Mouse (Mus musculus) brain, embryonic 18.5 days (tissue): ENCODE measurements around the gene Nyap1.
"Not testable (repeated sequence)": the region's sequence is repeated elsewhere in the genome, so short reads cannot be mapped to it uniquely, and the experiment has no call there.

Experiments used
- DNase-seq: peaks from one replicate; pipeline ENCODE4 v3.0.0-alpha.2; 2012; ENCODE audit warnings: low read depth, low spot score

The Nyap1 gene

DNA sequence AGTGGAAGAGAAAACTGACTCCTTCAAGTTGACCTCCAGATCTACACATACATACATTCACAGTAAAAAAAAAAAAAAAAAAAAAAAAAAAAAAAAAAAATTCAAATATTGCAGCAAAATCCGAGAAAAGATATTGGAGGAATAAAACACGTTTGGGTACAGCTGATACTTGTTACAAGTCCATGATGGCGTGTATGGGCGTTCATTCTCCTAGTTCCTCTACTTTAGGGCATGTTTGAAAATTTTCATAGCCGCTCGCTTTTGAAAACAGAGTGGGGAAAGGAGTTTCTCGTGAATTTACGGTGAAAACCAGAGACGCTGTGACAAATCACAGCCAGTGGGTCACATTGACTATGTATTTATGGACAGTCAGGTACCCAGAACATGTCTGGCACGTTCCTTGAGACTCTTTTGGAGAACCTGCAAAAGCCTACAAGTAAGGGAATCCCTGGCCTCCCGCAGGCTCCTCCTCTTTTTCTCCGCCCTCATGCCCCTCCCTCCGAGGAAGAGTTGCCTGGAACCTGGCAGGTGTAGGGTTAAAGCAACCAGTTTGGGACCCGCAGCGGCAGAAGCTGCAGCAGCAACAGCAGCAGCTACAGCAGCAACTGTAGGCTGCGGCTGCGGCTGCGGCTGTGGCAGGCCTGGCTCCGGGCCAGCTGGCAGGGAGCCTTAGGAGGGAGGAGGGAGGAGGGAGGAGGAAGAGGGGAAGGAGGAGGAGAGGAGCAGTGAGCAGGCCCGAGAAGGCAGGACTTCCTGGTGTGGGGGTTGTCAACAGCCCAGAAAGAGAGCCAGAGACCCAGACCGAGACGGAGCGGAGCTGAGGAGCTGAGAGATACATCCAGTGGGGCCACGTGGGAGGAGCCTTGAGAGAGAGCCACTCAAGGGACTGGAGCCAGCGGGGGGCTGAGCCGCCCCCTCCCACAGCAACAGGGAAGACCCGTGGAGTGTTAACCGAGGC lies 4.1 kb upstream of the Nyap1 start, which contains the start of gene Tsc22d4:
TSS of gene Tsc22d4 (plus strand) at position 517 of the 958 bp plus-strand sequence.
- DNase-seq = peak; percentile 80

DNA sequence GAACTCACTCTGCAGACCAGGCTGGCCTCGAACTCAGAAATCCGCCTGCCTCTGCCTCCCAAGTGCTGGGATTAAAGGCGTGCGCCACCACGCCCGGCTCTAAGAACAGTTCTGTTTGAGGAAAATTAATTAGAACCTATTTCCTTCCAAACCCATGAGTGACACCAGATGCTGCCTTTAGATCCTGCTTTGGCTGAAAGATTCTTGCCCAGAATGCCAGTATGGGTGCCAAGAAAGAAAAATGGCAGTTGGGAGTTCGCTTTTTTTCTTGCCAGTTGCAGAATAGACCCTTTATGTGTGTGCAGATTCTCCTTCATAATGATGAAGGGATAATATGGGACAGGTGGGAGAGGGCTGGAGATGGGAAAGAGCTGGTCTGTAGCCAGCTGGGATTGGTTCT lies 2.8 kb upstream of the Nyap1 start:
- no peak for DNase-seq

DNA sequence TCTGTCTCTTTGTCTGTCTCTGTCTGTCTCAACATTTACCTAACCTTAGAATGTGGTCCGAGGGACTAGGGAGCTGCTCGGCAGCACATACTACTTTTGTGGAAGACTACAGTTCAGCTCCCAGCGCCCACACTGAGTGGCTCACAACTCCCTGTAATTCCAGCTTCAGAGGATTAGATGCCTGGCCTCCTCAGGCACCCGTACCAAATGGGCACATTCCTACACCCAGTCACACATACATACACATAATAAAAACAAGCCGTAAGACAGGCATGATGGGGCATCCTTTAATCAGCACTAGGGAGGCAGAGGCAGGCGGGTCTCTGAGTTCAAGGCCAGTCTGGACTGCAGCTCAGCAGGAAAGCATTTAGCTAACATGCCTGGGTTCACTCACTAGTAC lies 1.4 kb upstream of the Nyap1 start:
- no peak for DNase-seq

DNA sequence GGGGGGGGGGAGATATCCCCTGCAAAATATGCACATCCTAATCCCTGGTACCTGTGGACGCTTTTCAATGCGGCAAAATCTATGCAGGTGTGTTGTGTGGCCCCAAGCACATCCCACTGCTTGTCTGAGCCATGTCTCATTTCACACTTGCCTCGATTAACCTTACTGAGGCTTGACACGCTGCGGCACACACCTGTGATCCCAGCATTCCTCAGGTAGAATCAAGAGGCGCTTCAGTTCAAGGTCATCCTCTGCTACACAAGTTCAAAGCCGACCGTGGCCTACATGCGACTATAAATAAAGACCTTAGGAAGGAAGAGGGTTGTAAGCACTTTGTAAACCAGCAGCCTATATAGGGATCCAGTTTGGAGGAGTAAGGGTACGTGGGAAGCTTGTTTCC lies 641 bp upstream of the Nyap1 start:
- DNase-seq = no peak

DNA sequence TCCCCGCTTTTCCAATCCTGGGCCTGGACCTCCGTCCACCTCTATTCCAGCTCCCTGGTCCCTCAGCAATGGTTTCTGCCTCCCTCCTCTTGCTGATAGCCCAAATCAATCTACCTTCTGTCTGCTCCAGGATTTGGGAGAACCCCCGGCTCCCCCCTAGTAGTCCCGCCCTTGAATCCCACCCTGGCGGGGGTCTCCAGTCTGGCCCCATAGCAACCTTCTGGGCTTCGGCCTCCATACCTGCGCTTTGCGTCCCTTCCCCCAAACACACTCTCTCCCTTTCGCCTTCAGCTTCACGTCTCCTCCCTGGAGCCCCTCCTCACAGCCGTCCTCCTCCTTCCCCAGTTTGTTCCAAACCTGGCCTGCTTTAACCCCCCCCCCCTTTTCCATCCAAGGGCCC lies 901 bp downstream of the Nyap1 start:
- no peak for DNase-seq

DNA sequence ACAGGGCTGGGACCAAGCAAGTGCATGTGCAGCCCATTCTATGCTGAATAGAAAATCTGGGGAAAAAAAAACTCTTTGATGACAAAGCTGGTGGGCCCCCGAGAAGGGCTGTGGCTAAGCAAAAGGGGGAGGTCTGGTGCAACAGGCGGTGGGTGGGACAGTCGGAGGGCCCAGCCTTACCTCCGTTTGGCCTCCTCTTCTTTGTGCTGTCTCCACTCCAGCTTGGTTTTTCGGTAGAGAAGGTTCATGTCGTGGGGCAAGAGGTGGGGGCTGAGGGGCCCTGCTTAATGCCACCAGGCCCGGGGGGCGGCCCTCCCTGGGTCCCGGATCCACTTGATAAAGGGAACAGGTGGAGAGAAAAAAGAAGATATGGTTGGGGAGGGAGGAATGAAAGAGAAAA lies 1.9 kb downstream of the Nyap1 start:
- no peak for DNase-seq

DNA sequence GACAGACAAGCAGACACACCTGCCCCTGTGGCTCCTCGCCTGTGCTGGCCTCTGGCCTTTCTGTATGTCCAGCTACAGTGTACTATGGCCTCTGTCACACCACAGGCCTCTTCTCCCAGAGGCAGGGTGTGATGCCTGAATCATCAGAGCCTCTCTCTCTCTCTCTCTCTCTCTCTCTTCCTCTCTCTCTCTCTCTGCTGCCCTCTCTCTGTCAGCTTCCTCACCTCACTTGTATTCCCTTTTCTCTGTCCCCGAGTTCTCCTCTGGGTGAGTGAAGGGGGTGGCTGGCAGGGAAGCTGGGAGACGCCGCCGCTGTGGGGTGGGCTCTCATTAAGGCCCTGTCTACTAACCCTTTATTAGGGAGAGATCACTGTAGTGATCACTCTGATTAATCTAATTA lies 2.9 kb downstream of the Nyap1 start:
- DNase-seq = no peak

DNA sequence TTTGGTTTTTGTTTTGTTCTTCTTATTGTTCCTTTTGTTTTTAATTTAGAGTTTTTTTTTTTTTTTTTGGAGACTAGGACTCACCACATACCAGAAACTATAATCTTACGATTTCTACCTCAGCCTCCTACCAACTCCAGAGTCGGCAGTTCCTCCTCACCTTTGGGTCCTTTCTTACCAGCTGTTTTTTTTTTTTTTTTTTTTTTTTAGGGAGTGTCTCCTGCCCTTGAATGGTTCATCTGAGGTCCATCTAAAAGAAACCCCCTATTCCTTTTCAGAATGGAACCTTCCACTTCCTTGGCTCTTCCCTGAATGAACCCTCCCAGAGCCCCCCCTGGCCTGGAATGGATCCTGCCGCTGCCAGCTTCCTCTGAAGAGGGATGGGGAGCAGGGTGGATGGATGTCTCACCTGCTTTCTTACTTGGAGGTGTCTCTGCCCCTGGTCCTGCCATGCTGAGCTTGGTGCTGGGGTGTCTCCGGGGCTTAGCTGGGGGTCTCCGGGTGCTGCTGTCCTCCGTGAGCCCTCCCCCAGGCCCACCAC lies 3.9 kb downstream of the Nyap1 start:
- no peak for DNase-seq

DNA sequence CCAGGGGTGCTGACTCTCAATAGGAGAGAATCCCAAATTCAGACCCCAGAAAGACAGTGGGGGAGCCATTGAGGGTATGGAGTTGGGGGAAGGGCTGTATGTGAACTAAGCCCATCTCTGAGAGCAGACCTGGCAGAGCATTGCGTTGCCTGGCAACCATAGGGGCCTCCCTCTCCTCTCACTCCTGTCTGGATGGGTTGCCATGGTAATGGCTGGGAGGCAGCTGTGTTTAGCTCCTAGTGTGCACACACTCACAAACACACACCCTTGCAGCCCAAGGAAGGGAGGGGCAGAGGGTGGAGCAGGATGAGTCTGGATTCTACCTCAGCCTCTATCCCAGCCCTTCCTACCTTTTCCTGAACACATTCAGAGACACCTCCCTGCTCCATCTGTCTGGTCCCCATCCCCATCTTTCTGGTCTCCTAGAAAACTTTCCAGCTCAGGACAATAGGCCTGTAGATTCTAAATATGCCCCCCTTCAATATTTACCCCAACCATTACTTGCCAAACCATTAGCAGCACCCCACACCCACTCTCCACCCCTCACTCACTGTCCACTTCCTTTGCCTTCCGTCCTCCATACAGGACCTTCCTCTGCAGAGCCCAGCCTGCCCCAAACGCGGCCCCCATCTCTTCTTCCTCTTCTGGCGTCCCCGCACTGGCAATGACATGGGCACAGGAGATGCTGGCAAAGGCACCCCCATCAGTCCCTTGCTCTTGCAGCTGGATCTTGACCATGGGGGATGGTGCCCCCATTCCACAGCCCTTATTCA lies 6.9 kb downstream of the Nyap1 start:
- peak; percentile 98 for DNase-seq

DNA sequence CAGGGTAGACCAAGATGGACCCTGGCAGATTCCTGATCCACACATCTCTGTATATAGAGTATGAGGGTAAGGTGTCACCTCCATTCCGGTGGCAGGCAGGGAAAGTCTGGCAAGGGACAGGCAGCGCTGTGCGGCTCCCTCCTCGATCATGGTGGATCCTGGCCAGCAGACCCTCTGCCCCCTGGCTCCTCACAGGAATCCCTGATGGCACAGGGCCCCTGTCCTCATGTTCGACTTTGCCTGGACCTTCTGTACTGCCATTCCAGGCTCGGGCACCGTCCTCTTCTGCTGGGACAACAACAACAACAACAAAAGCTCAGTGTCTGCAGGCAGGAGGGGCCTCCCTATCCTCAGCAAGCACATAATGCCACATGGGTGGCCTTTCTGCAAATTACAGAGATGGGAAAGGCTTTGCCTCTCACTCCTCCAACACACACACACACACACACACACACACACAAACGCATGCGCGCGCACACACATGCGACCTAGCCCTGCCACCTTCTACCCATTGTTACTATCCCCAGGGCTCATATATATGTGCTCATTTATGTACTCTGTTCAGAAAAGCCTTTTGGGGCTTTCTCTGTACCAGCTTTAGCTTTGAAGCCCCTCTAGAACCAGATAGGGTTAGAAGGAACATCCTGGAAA lies 7.6 kb downstream of the Nyap1 start:
- DNase-seq = no peak

DNA sequence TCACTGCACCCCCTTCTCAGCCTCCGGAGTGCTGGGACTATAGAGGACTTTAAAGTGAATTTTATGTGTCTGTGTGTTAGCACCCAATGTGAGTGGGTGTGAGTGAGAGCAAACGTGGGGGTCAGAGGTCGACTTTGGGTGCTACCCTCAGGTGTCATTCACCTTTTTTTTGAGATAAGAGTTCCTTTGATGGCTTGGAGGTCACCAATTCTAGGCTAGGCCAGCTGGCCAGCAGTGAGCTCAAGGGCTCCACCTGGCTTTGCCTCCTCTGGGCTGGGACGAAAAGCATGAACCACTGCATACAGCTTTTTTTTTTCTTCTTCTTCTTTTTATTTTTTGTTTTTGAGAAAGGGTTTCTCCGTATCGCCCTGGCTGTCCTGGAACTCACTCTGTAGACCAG lies 14.6 kb downstream of the Nyap1 start:
- no peak for DNase-seq

DNA sequence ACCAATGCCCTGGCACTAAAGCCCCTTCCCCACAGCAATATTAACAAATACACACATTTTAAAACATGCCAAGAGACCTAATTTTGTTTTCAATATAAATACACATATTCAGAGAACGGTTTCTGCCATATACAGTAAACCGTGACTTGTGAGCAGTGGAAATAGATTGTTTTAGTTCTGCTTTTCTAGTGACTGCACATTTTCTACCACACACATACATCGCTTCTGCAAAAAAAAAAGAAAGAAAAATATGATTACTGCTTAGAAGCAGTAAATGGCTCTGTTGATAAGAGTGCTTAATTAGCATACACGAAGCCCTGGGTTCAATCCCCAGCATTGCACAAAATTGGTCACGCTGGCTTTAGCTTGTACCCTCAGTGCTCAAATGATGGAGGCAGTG lies 17.6 kb downstream of the Nyap1 start:
- no peak for DNase-seq

DNA sequence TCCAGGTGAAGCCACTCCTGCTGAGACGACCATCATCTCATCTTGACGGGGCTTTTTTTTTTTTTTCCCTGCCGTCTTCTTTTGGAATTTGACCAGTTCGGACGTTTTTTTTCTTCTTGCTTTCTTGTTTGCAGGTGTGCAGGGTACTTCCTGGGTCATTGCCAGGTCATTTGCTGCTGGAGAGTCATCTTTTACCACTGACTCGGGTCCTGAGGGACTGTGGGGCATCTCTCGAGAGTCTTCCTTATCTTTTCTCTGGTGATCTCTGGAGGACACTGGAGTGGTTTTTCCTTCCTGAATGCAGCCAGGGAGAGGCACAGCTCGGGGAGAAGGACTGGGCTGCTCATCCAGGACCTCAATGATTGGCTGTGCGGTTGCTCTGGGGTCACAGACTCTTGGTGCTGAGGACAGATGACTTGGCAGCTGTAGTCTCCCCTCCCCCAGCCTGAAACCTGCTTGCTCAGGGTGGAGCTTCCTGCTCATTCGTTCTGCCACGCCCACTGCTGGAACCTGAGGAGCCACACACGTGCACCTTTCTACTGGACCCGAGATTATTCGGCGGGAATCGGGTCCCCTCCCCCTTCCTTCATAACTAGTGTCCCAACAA lies 20.7 kb downstream of the Nyap1 start:
- not testable (repeated sequence) for DNase-seq

DNA sequence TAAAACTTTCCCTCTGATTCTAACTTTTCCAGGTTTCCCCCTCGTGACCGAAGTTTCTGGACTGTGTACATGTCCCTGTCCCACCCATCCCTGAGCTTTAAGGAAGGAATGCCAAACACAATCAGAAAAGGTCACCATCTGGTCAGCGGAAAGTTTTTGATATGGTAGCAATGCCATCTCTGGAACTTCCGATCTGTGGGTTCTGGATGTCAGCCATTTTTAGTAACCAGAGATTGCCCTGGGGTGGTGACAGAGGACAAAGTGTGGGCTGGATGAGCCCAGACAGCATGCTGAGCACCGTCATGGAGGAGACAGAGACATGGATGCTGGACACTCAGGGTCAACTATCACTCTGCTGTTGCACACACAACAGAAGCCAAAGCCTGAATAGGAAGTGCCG lies 22.3 kb downstream of the Nyap1 start:
- no peak for DNase-seq

DNA sequence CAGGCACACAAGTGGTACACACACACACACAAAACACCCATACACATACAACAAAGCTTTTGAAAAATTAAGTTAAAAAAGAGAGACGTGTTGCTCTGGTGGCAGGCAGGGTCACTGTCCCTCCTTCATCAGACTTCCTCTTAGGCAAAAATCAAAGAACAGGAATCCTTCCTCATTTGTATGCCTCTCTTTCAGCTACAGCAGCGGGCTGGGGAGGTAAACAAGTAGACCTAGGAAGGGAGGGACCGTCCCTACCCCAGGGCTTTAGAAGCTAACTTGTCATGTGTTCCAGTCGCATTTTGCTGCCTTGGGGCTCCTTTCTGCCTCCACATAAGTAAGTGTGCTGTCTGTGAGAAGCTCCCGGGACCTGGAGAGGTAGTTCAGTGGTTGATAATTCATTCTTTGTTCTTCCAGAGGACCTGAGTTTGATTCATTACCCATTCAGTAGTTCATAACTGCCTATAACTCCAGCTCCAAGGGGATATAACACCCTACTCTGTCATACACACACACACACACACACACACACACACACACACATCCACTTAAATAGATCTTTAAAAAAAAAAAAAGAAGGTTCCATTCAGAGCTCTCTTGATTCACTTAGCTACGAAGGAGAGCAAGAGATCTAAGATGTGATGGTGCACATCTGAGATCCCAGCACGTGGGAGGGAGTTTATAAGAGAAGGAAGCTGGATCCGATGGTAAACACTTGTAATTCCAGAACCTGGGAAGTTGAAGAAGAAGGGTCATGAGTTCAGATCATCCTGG lies 23.2 kb downstream of the Nyap1 start:
- no peak for DNase-seq

DNA sequence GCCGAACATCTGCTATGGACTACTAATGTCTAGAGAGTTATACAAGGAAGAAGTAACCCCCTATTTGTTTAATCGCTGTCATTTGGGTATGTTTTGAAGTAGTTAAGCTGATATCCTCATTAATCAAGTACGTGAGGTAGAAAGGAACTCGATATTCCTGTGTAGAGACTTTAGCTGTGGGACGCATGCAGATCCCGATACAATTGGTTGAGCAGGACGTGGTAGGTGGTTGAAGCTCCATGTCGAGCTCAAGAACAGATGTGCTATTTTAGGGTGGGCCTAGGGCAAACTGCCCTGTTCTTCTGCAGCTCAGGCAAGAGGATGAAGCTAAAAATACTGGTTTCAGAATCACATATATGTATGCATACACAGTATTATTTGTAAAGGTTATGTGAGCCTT lies 25.7 kb downstream of the Nyap1 start:
- no peak for DNase-seq

DNA sequence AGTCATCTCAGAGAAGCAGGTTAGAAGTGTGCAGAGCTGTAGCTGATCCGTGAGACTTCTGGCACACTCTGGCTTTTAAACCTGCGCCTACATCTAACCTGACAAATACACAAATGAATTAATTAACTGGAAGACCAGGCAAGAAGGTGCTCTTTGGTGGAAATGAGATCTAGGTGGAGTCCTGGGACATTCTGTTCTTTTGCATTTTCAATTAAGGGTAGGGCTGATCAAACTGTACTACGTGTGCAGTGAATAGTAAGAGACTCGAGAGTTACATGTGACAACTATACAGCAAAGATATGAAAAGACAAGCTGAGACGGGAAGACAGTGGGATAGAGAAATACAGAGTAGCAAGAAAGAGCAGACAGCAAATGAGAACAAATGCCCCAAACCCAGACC lies 28.0 kb downstream of the Nyap1 start:
- no peak for DNase-seq

DNA sequence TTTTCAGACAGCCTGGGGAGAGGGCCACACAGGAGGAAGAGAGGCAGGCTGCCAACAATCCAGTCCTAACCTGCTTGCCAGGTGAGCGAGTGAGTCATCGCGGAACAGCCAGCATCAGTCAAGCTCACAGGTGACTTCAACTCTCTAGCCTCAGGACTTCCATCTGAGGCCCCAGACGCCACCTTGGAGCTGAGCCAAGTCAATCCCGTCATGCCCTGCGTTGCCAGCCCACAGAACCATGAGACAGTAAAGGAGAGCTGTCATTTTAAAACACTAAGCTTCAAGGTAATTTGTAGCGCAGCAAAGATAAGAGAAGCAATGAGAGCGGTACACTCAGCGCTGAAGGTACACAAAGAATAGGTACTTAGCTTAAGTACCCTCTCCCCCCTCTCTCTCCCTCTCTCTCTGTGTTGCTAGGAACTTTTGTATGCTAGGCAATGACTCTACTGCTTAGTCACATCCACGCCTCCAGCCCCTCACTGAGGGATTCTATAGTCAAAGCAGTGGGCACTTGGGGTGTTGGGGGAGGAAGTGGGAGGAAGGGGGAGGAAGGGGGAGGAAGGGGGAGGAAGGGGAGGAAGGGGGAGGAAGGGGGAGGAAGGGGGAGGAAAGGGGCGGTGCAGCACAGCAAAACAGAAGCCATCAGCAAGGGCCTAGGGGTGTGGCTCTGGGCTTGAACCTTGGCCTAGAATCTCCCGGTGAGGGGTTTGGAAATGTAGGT lies 34.3 kb downstream of the Nyap1 start:
- no peak for DNase-seq

DNA sequence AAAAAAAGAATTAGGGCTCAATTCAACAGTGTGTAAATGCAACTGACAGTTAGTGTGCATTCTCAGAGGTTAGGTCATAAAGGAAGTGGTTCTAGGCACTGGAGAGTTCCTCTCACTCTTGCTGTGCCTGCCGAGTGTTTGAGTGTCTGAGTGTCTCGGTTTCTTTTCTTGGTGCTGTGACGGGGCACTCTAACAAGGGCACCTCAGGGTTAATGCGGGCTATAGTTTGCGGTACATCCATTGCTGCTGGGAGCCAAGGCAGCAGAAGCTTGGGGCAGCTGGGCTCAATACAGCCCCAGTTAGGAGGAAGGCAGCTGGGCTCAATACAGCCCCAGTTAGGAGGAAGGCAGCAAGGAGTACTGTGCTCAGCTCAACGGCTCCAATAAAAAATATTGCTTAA lies 36.2 kb downstream of the Nyap1 start:
- no peak for DNase-seq

DNA sequence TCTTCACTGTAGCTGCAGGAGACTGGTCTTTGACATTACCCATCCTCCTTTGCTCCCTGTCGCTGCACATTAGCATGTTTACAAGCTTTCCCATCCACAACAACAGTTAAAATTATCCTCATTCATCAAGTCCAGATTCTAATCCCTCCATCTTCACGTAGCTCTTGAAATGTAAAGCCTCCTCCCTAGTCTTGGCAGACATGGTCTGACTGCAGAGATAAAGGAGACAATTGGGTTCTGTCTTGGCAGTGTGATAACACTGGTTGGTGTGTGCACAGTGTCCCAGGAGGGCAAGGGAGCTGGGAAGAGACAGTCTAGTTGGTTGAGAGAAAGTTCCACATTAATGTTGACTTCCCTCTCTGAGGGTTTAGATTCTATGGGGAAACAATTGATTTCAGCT lies 41.6 kb downstream of the Nyap1 start:
- DNase-seq = no peak
